Mouse (Mus musculus) olfactory bulb, adult 2 months (tissue): ENCODE results near the gene Eps15l1.

ENCODE experiments used
- CTCF ChIP-seq: fragments of 200-500 bp; IDR thresholded peaks from 2 replicates; pipeline ENCODE4 v1.5.1; 2012; ENCODE audit warnings: low read depth, mild to moderate bottlenecking, low read length, moderate library complexity; ENCODE audit not compliant: insufficient read depth
- POLR2A ChIP-seq: fragments of 200-500 bp; IDR thresholded peaks from 2 replicates; pipeline ENCODE4 v1.6.1; 2012; ENCODE audit warnings: mild to moderate bottlenecking, low read depth, low read length, moderate library complexity; ENCODE audit not compliant: insufficient read depth

DNA sequence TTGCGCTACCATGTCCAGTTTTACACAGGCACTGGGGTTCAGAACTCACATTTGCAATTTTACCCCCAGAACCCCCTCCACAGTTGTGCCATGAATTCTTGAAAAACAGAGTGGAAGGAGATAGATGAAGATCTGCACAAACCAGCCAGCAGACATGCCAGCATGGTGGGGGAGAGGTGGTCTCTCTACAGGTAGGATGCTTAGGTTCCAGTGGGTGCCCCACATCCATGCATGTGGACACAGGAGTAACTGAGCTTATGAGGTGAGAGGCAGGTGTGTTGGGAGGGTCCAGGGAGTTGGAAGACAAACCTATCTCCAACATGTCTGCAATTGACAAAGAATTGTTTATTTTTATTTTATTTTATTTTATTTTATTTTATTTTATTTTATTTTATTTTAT lies 122.3 kb downstream of the Eps15l1 start:
- TF ChIP-seq CTCF, result no peak
- no peak for TF ChIP-seq POLR2A
